Mouse (Mus musculus) ES-Bruce4 (cell line): ENCODE results near the gene Grip2.

ENCODE experiments used
- CTCF ChIP-seq: IDR thresholded peaks from one replicate; pipeline ENCODE4 v1.8.1; 2011; ENCODE audit warnings: low read depth, low read length
- EP300 ChIP-seq: IDR thresholded peaks from 2 replicates; pipeline ENCODE4 v1.6.1; 2011; ENCODE audit warnings: low read depth, low read length; ENCODE audit not compliant: insufficient read depth

GRCm38 (mm10) chr6:91827016-91827570 lies at the start of gene Grip2:
- TF ChIP-seq CTCF (no peak), EP300 (no peak)
